25 mouse cellular contexts compared by ENCODE assay signal in genomic region chr14:119112558-119112957, GRCm38 (mm10). TPM values are rescaled to one million over a fixed set of nuclear protein-coding genes. Genes with fewer than 3 reads are reported as not detected.
A peak's percentile ranks its signal among the peaks of the same experiment; 100 is the strongest.
DNase-seq lines count a peak whose midpoint lies in the region; ATAC-seq and TF ChIP-seq lines count a peak whose summit lies in the region.
"Had no signal": no experiment of that assay in that cellular context is flagged by ENCODE, and none has a peak within 500 bp of the region (broad histone marks: within the 10 kb centered on the region; RNA-seq: fewer than 3 reads in every experiment).

No protein-coding gene starts in this region.

- intact Hi-C loops in left cerebral cortex, adult 2 months (cut with DNase I) = loop anchor here (5.0 kb wide), 1 partner anchor 950 kb away; no protein-coding TSS in a partner anchor
- intact Hi-C loops in left cerebral cortex, postnatal 10 days (cut with DNase I) = loop anchor here (5.0 kb wide), 1 partner anchor 945 kb away; no protein-coding TSS in a partner anchor

- no peaks in the 10 kb centered on the region for H3K27me3 ChIP-seq in forebrain, postnatal 0 days (ENCODE audit: insufficient read depth, low read length)
- H3K27me3 ChIP-seq in forebrain, embryonic 10.5 days (ENCODE audit: poor library complexity, severe bottlenecking) = no peaks in the 10 kb centered on the region
- H3K27me3 ChIP-seq in intestine, postnatal 0 days (replicated peaks; ENCODE audit: control insufficient read depth, insufficient read depth, low read length) = no peaks in the 10 kb centered on the region
- no peaks in the 10 kb centered on the region for H3K27me3 ChIP-seq in intestine, embryonic 15.5 days (replicated peaks)
- H3K27me3 ChIP-seq: embryonic facial prominence, embryonic 12.5 days; embryonic facial prominence, embryonic 15.5 days; forebrain, embryonic 12.5 days; forebrain, embryonic 15.5 days; heart, embryonic 12.5 days; heart, embryonic 15.5 days had no signal

- H3K9ac ChIP-seq in forebrain, postnatal 0 days = no peak overlapping the region
- H3K9ac ChIP-seq in intestine, postnatal 0 days (ENCODE audit: low read depth, low read length) = no peak overlapping the region
- no peak overlapping the region for H3K9ac ChIP-seq in intestine, embryonic 15.5 days
- H3K9ac ChIP-seq: embryonic facial prominence, embryonic 12.5 days; embryonic facial prominence, embryonic 15.5 days; forebrain, embryonic 12.5 days; forebrain, embryonic 15.5 days; heart, embryonic 12.5 days; heart, embryonic 15.5 days; hindbrain, embryonic 14.5 days had no signal

- WGBS in forebrain, postnatal 0 days = 71% methylated on average over 6 of the region's 6 CpGs
- 90% methylated on average over 6 of the region's 6 CpGs for WGBS in forebrain, embryonic 10.5 days
- 67% methylated on average over 6 of the region's 6 CpGs for WGBS in intestine, postnatal 0 days
- 68% methylated on average over 6 of the region's 6 CpGs for WGBS in intestine, embryonic 15.5 days

- H3K27ac ChIP-seq in forebrain, postnatal 0 days (ENCODE audit: low read depth, low read length) = no peak overlapping the region
- H3K27ac ChIP-seq in forebrain, embryonic 10.5 days = no peak overlapping the region
- no peak overlapping the region for H3K27ac ChIP-seq in intestine, postnatal 0 days (ENCODE audit: low read depth, low read length)
- no peak overlapping the region for H3K27ac ChIP-seq in intestine, embryonic 15.5 days
- H3K27ac ChIP-seq in left cerebral cortex, adult 2 months = no peak overlapping the region
- H3K27ac ChIP-seq: embryonic facial prominence, embryonic 12.5 days; embryonic facial prominence, embryonic 15.5 days; forebrain, embryonic 12.5 days; forebrain, embryonic 15.5 days; heart, embryonic 15.5 days; hindbrain, embryonic 10.5 days; hindbrain, embryonic 14.5 days had no signal

- H3K4me3 ChIP-seq in forebrain, postnatal 0 days (ENCODE audit: low read depth, low read length) = no peak overlapping the region
- H3K4me3 ChIP-seq in forebrain, embryonic 10.5 days = no peak overlapping the region
- H3K4me3 ChIP-seq in intestine, postnatal 0 days (ENCODE audit: low read depth, low read length) = no peak overlapping the region
- H3K4me3 ChIP-seq in intestine, embryonic 15.5 days (replicated peaks) = no peak overlapping the region
- H3K4me3 ChIP-seq in left cerebral cortex, adult 2 months = no peak overlapping the region
- H3K4me3 ChIP-seq: embryonic facial prominence, embryonic 12.5 days; embryonic facial prominence, embryonic 15.5 days; forebrain, embryonic 12.5 days; forebrain, embryonic 15.5 days; heart, embryonic 12.5 days; heart, embryonic 15.5 days; hindbrain, embryonic 10.5 days had no signal

- no peak for DNase-seq in forebrain, postnatal 0 days
- DNase-seq in forebrain, embryonic 10.5 days (ENCODE audit: extremely low spot score, low spot score) = no peak
- no peak for DNase-seq in left cerebral cortex, adult 2 months (ENCODE audit: extremely low spot score in 1 of 2, low spot score in 2 of 2)
- no peak for DNase-seq in left cerebral cortex, postnatal 10 days (ENCODE audit: extremely low spot score in 1 of 2, low spot score in 2 of 2)
- no peak for DNase-seq in urinary bladder, postnatal 10 days (ENCODE audit: low spot score)
- DNase-seq: adrenal gland, adult 8-10 months; adrenal gland, postnatal 25 days; cerebellum, adult 18-20 months; cerebellum, adult 9-10 months; cerebellum, postnatal 14 days; gastrocnemius, postnatal 25 days; heart, adult 18-20 months; heart, postnatal 10 days; heart, postnatal 36 days had no signal

- H3K4me2 ChIP-seq in forebrain, postnatal 0 days (ENCODE audit: low read depth) = no peak overlapping the region
- no peak overlapping the region for H3K4me2 ChIP-seq in intestine, postnatal 0 days (replicated peaks; ENCODE audit: low read depth)
- no peak overlapping the region for H3K4me2 ChIP-seq in intestine, embryonic 15.5 days (replicated peaks)
- H3K4me2 ChIP-seq: embryonic facial prominence, embryonic 12.5 days; embryonic facial prominence, embryonic 15.5 days; forebrain, embryonic 12.5 days; forebrain, embryonic 15.5 days; heart, embryonic 12.5 days; heart, embryonic 15.5 days; hindbrain, embryonic 14.5 days had no signal

- no peak for ATAC-seq in forebrain, postnatal 0 days
- ATAC-seq in intestine, postnatal 0 days = no peak
- no peak for ATAC-seq in intestine, embryonic 15.5 days
- ATAC-seq: activated CD4-positive, CD25-positive, alpha-beta regulatory T cell, adult 4 months; forebrain, embryonic 15.5 days had no signal

- H3K36me3 ChIP-seq in forebrain, postnatal 0 days (ENCODE audit: insufficient read depth) = no peaks in the 10 kb centered on the region
- no peaks in the 10 kb centered on the region for H3K36me3 ChIP-seq in forebrain, embryonic 10.5 days (replicated peaks)
- no peaks in the 10 kb centered on the region for H3K36me3 ChIP-seq in intestine, postnatal 0 days (ENCODE audit: control insufficient read depth, insufficient read depth)
- H3K36me3 ChIP-seq in intestine, embryonic 15.5 days = no peaks in the 10 kb centered on the region
- H3K36me3 ChIP-seq: embryonic facial prominence, embryonic 12.5 days; embryonic facial prominence, embryonic 15.5 days; forebrain, embryonic 12.5 days; forebrain, embryonic 15.5 days; heart, embryonic 12.5 days; heart, embryonic 15.5 days; hindbrain, embryonic 10.5 days had no signal

- peak; percentile 50 for TF ChIP-seq CTCF in forebrain, postnatal 0 days (IDR thresholded peaks at IDR 0.05; ENCODE audit: low read depth)
- 0 out of 2 replicates have a peak, but pooled peaks have one; percentile 7 for TF ChIP-seq CTCF in intestine, postnatal 0 days (IDR thresholded peaks at IDR 0.05; ENCODE audit: low read depth)
- TF ChIP-seq CTCF in left cerebral cortex, adult 2 months (IDR thresholded peaks at IDR 0.05) = peak; percentile 35

- no peaks in the 10 kb centered on the region for H3K4me1 ChIP-seq in forebrain, postnatal 0 days (ENCODE audit: insufficient read depth)
- H3K4me1 ChIP-seq in forebrain, embryonic 10.5 days = no peaks in the 10 kb centered on the region
- H3K4me1 ChIP-seq in intestine, postnatal 0 days (replicated peaks; ENCODE audit: control insufficient read depth, insufficient read depth, low read length) = no peaks in the 10 kb centered on the region
- H3K4me1 ChIP-seq in intestine, embryonic 15.5 days (replicated peaks) = no peaks in the 10 kb centered on the region
- H3K4me1 ChIP-seq: embryonic facial prominence, embryonic 12.5 days; embryonic facial prominence, embryonic 15.5 days; forebrain, embryonic 12.5 days; forebrain, embryonic 15.5 days; heart, embryonic 12.5 days; heart, embryonic 15.5 days; hindbrain, embryonic 10.5 days had no signal

- no peaks in the 10 kb centered on the region for H3K9me3 ChIP-seq in forebrain, postnatal 0 days (ENCODE audit: low read length)
- H3K9me3 ChIP-seq in forebrain, embryonic 10.5 days = no peaks in the 10 kb centered on the region
- no peaks in the 10 kb centered on the region for H3K9me3 ChIP-seq in intestine, postnatal 0 days (ENCODE audit: control insufficient read depth)
- no peaks in the 10 kb centered on the region for H3K9me3 ChIP-seq in intestine, embryonic 15.5 days
- H3K9me3 ChIP-seq: embryonic facial prominence, embryonic 12.5 days; embryonic facial prominence, embryonic 15.5 days; forebrain, embryonic 12.5 days; forebrain, embryonic 15.5 days; heart, embryonic 12.5 days; heart, embryonic 15.5 days; hindbrain, embryonic 10.5 days had no signal

RNA-seq across cellular contexts. Expression of gene Uggt2, which starts 13.3 kb away (rescaled TPM):
- total RNA-seq in forebrain, postnatal 0 days (2014; rRNA removed) = 20.3 and 22.0 TPM in 2 replicates
- polyA plus RNA-seq in forebrain, postnatal 0 days (2015; fragmentation: Nextera tagmentation; extraction: Ambion mirVana) = 3.1 and 6.9 TPM in 2 replicates
- 15.8 and 16.1 TPM in 2 replicates for polyA plus RNA-seq in forebrain, embryonic 10.5 days (2016; fragmentation: Nextera tagmentation; extraction: Ambion mirVana)
- 1.6 and 2.1 TPM in 2 replicates for polyA plus RNA-seq in intestine, postnatal 0 days (2015; fragmentation: Nextera tagmentation; extraction: Ambion mirVana)
- 7.9 TPM in 2 replicates for polyA plus RNA-seq in intestine, embryonic 15.5 days (2015; fragmentation: Nextera tagmentation; extraction: Ambion mirVana)
- 10 to 100 TPM; 29.2 to 33.8 TPM for total RNA-seq in left cerebral cortex, adult 2 months (2021)
- 10 to 100 TPM; 30.7 to 42.1 TPM for total RNA-seq in left cerebral cortex, postnatal 10 days (2021)

RNA-seq across cellular contexts. Expression of gene Hs6st3, which starts 25.6 kb away (rescaled TPM):
- total RNA-seq in forebrain, postnatal 0 days (2014; rRNA removed) = 21.7 and 23.4 TPM in 2 replicates
- polyA plus RNA-seq in forebrain, postnatal 0 days (2015; fragmentation: Nextera tagmentation; extraction: Ambion mirVana) = 1.3 and 2.4 TPM in 2 replicates
- not detected in 2 replicates for polyA plus RNA-seq in forebrain, embryonic 10.5 days (2016; fragmentation: Nextera tagmentation; extraction: Ambion mirVana)
- not detected in 2 replicates for polyA plus RNA-seq in intestine, postnatal 0 days (2015; fragmentation: Nextera tagmentation; extraction: Ambion mirVana)
- polyA plus RNA-seq in intestine, embryonic 15.5 days (2015; fragmentation: Nextera tagmentation; extraction: Ambion mirVana) = 0.14 TPM in 1 of 2 replicates, not detected in the other
- 10 to 100 TPM; 61.7 to 71.9 TPM for total RNA-seq in left cerebral cortex, adult 2 months (2021)
- total RNA-seq in left cerebral cortex, postnatal 10 days (2021) = 10 to 100 TPM; 91.9 to 95.5 TPM
- total RNA-seq: gastrocnemius, postnatal 25 days; heart, adult 18-20 months; heart, postnatal 36 days had no signal
- polyA plus RNA-seq: activated CD4-positive, CD25-positive, alpha-beta regulatory T cell, adult 4 months; hindbrain, embryonic 10.5 days had no signal
